Mouse (Mus musculus) heart, postnatal 25 days (tissue): Measurements from ENCODE around the gene Bcl2l11. TPM values are rescaled to one million over a fixed set of nuclear protein-coding genes. Genes with fewer than 3 reads are reported as not detected.
"Not testable (repeated sequence)": the region's sequence is repeated elsewhere in the genome, so short reads cannot be mapped to it uniquely, and the experiment has no call there.

Experiments used
- DNase-seq: peaks from one replicate; pipeline ENCODE4 v3.0.0; 2022; ENCODE audit warnings: low spot score
- intact Hi-C: fragments of 180-260 bp; cut with DNase I; formaldehyde crosslinking; loops from one replicate; pipeline ENCODE4 v1.15.1; 2025
- total RNA-seq, 2 experiments: library from RNA; stranded (reverse); gene quantifications; 2 replicates each; pipeline ENCODE4 v1.2.3; 2021

Bcl2l11 gene
- total RNA-seq = 10 to 100 TPM; 15.2 to 18.8 TPM

DNA sequence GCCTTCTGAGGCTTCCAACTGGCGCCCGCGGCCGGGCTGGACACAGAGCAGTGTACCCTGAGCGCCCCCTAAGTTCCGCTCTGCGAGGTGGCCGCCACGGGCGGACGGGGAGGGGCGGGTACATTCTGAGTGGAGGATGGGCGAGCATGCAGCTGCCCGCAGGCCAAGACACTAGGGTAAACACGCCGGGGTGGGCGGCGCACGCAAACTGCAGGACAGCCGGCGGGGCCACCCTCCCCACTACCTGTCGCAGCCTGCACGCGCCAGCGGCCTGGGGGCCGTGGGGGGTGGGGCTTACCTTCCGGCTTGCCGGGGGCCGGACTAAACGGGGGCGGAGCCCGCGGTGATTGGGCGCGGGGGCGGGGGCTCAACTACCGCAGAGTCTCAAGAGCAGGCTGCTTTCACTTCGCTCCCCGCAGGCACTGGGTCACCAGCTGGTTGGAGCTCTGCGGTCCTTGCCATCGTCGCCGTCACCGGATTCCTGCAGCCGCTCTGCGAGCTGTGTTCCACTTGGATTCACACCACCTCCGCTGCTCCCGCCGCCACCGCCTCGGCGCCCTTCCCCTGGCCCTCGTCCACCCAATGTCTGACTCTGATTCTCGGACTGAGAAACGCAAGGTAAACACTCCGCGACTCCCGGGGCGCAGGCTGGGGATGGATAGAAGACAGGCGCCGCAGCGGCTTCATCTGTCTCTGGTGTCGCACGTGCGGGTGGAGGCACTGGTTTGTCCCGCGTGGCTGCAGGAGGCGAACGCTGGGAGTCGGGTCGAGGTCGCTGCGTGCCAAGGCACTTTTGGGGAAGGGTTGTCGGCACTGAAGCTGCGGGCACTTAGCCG, at the start of gene Bcl2l11:
Gene Bcl2l11, plus strand, starts transcription at position 404 of the 836 bp plus-strand sequence.
- intact Hi-C loops = loop anchor here (2.0 to 5.0 kb wide), 4 partner anchors 45 to 186 kb away; no protein-coding TSS in a partner anchor
- DNase-seq = peak; percentile 92

DNA sequence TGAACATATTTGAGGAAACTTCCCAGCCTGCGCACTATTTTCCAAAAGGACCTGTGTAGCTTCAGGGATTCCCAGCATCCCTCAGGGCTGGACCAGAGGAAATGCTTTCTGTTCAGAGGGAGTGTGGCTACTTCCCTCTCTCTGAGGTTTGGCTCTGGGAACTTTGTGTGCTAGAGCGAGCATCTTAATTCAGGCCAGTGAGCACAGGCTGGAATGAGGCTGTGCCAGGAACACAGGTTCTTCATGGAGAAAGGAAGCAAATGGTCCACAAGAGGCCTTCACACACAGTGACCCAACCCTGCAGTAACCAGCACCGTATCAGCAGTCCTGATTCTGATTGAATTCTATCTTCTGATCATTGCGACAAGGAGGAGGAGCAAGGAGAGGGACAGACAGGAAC, 48.9 kb upstream of the Bcl2l11 start:
- intact Hi-C loops = no loop called here

DNA sequence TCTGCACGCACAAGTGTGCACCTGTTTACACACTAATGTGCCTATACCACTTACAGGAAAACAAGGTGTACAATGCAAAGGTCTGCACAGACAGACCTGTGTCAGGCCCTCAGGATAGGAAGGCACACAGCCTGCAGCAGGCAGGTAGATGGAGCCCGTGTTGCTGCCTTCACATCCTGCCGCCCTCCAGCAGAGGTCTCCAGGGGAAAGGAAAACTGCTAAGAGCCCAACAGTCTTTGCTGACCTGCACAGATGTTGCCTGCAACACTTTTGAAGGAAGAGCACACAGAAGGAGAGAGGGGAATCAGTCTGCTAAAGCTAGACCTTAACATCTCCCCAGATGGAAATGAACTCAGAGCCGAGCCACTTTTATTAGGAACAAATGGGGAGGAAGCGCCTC, 47.0 kb upstream of the Bcl2l11 start:
- intact Hi-C loops = loop anchor here (2.0 kb wide), 2 partner anchors 318 to 494 kb away; no protein-coding TSS in a partner anchor
- no peak for DNase-seq

More for the DNA sequence above, 48.9 kb upstream of the Bcl2l11 start:
- DNase-seq = no peak

DNA sequence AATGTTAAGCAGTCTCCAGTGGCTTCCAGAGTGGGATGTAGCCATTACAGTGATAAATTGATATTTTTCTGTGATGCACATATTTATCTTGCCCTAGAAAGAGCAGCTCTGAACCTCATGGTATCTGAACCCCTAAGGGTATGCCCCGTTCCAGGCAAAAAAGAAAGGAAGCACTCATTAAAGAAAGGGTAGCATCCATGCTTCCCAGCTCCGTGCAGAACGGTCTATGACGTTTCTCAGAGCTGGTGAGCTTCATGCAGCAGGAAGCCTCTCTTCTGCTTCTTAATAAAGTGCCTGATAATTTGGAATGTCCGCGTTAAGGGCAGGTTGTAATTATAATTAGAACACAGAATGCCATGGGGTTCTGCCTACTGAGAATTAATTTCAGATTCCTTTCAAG, 46.5 kb upstream of the Bcl2l11 start:
- DNase-seq = no peak
- intact Hi-C loops = loop anchor here (2.0 kb wide), 2 partner anchors 317 to 493 kb away; no protein-coding TSS in a partner anchor

DNA sequence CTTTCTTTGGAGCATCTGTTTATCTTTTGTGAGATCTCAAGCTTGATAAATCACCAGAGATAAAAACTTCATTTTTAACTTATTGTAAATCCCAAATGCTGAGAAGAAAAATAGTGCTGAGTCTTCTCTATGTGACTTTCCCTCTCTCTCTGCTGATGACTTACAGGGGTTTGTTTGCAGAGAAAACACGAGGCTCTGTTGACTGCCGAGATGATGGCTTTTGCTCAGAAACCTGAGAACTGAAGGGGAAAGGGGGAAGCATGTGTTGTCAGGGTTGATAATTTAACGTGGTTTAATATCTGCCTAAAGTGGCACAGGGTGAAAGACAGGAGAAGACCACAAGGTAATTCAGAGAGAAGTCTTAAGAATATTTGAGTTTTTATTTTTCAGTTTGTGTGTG, 42.0 kb upstream of the Bcl2l11 start:
- DNase-seq = no peak
- intact Hi-C loops = no loop called here

DNA sequence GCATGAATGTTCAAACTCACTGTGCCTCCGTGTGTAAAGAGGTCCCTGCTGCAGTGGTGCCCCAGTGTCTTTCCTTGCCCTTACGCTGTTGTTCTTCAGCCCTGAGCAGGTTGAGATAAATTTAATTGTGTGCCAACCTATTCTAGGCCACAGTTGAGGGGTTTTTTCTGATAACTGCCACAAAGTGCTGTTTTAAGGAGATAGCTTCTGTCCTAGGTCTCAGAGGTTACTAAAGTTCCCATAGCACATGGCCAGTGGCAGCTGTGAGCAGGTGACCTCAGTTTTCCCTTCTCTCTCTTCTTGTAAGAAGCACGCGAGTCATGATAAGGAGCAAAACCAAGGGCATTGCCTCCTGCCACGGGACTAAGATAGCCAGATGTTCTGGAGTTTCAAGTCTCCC, 41.2 kb upstream of the Bcl2l11 start:
- intact Hi-C loops = no loop called here

DNA sequence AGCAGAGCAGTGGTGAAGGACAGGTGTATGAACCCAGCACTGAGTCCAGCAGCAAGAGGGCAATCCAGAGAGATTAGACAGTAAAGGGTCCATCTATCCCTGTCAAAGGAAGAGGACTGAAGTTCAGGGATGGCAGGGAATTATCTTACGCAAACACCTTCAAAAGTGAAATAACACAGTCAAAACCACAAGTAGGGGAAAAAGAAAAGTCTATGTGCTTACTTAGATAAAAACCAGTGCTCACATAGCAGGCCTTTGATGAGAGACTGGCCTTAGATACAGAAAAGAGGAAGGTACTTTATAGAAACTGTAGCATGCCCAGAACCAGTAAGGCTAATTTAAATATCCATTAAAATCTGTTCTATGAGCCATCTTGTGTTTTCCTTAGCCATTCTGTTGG, 40.4 kb upstream of the Bcl2l11 start:
- intact Hi-C loops = no loop called here
- DNase-seq = no peak

More for the DNA sequence above, 41.2 kb upstream of the Bcl2l11 start:
- DNase-seq = no peak

DNA sequence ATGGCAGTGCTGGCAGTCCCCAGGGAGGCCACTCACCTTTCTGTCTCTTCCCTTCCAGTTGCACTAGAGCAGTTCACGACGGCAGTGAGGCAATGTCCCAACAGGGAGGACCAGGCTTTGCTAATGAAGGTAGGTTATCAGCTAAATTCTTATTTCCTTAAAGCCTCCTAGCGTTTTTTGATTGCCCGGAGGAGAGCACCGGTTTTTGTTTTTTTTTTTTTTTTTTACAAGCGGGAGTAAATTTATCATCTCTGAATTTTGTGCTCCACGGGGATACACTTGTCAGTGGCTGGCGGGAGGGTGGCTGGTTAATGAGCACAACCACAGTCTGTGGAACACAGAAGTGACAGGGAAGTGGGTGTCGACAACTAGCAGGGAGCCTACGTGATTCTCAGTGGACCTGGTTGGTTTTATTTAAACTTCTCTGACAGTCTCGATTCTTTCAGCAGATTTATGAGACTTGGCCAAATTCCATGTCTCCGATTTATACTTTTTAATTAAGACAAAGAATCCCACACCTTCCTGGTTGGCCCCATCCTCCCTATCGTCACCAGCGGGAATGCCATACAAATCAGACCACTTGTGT, 39.4 kb upstream of the Bcl2l11 start:
- intact Hi-C loops = no loop called here
- no peak for DNase-seq

DNA sequence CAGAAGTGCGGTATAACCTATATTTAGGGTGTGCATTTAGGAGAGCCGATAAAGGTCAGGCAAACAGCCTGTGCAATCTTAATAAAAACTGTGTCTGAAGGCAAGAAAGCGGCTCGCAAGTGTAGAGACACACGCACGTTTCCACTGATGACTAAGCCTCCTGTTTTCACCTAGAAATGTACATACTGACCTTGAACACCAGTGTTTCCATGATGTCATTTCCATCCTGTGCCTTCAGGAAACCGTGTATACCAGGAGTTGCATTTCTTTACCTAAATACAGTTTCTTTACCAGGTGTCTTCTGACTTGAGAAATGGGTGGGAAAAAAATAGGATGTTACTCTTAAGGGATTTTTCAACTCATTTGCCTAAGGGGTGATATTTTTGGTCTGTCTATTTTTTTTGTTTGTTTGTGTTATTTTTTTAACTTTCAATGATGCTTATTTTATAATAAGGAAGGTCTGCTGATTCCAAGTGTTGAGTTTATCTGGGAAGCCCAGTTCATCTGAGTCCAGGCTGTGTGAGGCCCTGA, 38.8 kb upstream of the Bcl2l11 start:
- intact Hi-C loops = no loop called here
- DNase-seq = no peak

DNA sequence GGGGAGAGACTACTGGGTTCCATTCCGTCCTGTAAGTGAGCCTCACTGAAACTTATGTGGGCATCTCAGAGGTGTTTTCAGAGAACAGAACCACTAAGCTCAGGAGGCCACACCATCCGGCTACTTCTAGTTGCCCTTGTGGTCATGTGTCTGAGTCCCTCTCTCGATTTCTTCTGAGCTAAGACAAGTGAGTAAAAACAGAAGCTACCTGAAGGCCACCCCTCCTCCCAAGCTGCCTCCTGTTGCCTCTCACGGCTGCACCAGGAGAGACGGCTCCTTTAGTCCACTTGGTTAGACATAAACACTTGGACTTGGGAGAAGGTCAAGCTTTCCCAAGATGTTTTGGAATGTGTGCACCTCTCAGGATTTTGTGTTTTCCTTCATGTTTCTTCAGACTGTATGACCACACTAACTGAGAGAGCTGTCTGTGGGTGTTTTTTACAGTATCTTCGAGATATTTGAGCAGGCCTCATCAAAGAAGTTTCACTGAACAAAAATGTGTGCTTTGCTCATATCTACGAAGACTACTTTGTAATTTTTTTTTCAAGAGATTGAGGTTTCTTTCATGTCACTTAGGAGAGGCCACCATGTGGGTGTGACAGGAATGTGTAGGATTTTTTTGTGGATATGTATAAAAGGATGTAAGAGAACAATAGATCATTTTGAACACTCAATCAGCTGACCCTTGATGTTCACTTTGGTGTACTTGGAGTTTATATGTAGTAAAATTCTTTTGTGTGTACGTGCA, 37.9 kb upstream of the Bcl2l11 start:
- intact Hi-C loops = no loop called here
- DNase-seq = no peak

DNA sequence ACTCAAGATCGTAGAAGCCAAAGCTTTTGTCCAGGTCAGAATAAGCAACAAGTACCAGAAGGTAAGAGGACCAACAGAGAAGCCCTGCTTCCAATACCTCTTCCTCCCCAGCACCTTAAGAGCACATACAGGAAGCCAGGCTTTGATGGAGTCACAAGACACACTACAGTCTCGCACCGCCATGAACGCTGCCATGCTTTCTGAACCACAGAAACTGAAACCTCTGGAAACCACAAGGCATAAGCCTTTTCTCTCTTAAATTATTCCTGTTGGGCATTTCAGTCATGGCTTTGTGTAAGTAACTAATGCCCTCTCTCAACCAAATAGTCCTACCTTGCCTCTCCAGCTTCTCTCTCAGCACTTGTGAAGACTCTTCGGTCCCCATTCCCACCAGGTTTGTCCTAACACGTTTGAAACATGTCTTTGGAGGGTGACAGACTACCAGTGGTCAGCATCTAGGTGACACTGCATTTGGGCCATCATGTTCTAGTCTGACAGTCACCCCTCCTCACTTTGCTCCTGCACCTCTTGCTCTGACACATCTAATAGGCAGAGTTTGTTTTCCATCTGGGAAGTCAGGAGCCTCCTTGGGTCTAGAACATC, 35.5 kb upstream of the Bcl2l11 start:
- intact Hi-C loops = no loop called here

DNA sequence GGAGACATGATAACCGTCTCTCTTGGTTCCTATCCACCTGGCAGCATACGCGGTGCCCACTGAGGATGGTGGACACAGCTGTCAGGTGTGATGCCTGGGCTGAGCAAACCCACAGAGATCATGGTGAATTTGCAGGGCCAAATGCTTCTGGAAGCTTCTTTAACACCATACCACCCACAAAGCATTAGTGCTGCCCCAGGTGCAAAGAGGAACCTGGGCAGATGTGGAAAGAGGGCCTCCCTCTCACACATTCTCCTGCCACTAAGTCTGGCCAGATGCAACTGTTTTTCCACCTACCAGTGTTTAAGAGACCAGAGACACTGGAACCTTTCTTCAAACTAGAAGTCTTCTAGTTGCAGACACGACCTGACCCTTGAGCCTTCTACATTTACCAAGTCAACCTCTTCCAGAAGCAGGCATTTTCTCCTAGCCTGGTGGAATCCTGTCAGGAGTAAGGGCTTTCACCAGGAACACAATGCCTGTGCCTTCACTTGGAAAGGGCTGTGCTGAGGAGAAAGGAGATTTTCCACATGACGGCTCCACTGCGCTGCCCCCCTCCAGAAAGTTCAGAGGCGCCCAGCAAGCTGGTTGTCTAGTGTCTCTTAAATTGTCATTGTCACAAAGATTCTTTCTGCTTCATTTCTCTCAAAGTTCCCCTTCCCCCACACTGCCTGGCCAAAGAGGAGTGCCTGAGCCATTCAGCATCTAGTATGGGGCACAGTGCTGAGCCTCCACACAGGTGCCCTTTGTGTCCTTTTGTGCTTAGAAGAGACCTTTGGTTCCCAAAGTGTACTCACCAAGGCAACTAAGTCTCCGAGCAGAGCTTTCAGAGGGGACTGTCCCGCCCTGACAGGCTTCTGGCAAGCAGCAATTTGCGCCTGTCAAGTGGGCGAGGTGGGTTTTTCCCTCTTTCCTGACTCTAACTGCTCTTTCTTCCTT, 34.1 kb upstream of the Bcl2l11 start:
- intact Hi-C loops = no loop called here

More for the DNA sequence above, 35.5 kb upstream of the Bcl2l11 start:
- DNase-seq = no peak

DNA sequence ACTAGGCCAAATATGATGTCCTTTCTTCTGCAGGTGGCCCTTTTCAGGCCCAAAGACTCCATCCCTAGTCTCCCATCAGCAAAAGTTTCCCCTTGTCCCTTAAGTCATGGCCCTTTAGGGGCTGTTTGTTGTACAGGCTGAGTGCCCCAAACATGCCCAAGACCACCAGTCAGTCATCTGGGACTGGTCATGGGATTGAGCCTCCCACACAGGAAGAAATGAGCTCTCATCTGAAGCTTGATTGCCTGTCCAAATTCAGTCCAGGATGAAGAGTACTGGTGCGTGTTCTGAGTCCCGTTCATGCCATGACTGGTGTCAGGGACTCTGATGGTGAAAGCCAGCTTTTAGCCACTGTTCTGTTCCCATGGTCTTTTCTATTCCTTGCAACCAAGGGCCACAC, 33.4 kb upstream of the Bcl2l11 start:
- DNase-seq = no peak
- intact Hi-C loops = no loop called here

More for the DNA sequence above, 34.1 kb upstream of the Bcl2l11 start:
- no peak for DNase-seq

DNA sequence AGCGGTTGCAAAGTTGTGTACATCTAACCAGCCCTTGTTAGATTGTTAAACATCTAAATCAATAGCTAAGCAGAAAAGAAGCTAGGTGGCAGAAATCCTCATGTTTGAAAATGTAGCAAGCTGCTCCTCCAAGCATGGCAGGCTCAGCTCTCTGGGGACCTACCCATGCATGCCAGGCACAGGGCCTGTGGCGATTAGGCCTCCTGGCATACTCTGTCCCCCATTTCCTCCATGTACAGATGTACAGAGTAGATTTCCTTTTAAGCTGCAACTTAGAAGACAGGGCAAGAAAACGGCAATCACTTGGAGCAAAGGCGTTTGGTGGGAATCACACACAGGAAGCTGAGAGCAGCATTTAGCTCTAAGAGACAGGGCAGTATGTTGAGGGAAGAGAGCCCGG, 31.6 kb upstream of the Bcl2l11 start:
- intact Hi-C loops = no loop called here
- DNase-seq = no peak

DNA sequence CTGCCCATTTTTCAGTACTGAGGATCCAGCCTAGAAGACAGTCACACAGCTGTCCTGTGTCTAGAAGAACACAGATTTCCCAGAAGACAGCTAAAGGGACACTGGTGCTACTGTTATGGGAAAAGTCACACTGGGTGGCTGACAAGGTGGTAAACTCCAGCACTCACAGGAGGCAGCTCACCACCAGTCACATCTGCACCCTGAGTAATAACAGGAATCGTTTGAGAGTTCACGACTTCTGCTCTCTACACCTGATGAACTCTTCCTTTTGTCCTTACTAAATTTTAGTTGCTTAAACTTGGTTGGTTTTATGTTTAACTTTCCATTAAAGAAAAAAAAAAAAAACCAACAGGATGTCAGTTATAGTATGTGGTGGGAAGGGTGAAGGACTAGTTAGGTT, 31.2 kb upstream of the Bcl2l11 start:
- intact Hi-C loops = no loop called here
- no peak for DNase-seq

DNA sequence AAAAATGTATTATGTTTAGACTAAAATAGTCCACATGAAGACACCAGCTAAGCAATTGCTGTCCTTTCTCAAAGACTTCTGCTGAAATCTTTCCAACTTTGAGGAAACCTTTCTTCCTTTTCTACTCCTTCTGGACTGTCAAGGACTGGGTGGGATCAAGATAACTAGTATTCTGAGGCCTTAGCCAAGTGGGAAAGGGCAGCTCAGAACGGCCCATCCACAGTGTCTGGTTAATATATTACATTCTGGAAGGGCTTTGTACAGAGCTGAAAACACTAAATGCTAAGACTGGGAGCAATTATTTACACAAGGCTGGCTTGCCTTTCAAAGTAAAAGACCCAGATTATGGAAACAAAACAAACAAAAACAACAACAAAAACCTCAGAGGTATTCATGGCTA, 30.6 kb upstream of the Bcl2l11 start:
- intact Hi-C loops = no loop called here
- no peak for DNase-seq

DNA sequence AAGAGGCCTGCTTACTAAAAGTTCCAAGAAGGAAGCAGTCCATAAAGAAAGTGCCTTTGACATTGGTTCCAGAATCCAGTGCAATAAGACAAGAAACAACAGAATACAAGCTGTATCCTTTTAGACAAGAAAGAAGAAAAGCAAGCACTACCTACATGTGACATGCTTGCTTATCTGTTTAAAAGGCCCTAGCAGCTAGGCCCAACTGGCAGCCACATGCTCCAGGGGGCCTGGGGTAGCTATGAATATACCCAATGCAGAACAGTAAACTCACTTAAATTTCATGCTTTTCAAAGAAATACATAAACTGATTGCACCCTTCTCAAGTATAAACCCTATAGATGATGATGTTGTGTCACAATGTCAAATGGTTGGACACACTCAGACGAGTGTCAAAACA, 29.8 kb upstream of the Bcl2l11 start:
- no peak for DNase-seq
- intact Hi-C loops = no loop called here

DNA sequence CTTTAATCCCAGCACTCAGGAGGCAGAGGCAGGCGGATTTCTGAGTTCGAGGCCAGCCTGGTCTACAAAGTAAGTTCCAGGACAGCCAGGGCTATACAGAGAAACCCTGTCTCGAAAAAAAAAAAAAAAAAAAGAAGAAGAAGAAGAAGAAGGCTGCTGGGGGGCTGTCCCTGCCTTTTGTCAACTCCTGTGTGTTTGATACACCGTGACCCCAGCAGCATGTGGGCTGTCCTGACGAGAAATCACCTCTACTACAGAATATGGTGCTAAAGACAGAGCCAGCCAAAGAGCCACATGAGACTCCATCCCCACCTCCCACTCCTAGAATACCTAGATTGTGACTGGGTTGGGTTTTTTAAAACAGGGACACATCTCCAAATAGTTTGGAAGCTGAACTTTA, 27.7 kb upstream of the Bcl2l11 start:
- DNase-seq, intact Hi-C loops: not testable (repeated sequence)

DNA sequence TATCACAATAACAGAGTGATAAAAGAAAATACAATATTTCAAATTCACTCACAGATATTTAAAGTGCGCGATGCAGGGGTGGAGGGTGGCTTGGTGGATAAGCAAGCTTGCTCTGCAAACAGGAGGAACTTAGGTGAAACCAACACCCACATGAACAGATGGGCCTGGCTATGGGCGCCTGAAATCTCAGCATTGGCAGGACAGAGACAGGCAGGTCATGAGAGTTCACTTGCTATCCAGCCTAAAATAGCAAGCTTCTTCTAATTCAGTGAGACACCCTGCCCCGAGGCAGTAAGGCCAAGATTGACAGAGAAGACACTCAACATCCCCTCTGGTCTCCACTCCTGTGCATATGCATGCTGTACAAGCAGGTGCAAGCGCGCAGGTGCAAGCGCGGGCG, 23.8 kb upstream of the Bcl2l11 start:
- DNase-seq = no peak
- intact Hi-C loops = no loop called here
